Mouse (Mus musculus): ENCODE results near the gene Tubb2a. TPM values are rescaled to one million over a fixed set of nuclear protein-coding genes. Genes with fewer than 3 reads are reported as not detected.

Tubb2a gene
- total RNA-seq (2021) = 1,000 to 10,000 TPM; 1,112 to 1,144 TPM

DNA sequence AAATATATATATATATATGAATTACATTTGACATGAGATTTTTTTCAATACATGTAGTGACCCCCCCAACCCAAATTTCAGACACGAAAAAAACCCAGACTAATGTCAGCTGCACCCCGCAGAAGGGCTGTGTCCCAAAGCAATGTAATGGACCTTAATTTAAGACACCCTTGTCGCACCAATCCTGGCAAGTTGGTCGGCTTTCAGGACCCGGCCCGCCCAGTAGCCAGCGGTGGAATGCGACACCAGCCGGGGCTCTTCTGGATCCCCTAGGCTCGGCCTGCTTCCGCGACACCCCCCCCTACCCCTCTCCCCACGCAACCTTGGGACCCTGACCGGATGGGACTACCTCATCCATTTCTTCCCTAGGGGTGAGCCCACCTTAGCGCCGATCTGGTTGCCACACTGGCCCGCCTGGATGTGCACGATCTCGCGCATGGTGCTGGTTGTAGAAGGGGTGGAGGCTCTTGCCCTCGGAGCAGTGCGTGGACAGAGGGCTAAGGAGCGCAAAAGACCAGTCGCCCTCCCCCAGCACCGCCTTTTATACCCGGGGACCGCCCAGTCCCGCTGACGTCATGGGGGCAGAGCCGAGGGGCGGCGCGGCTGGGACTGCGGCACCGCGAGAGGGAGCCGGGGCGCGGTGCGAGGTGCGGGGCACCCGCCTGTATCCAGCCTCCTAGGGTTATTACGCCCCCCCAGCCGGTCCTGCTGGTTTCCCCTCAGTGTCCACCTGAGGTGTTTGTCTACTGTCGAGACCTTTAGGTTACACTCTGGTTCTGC is at the start of gene Tubb2a:
TSS of gene Tubb2a (minus strand) at position 516 of the 780 bp plus-strand sequence.
- peak; percentile 92 to 96 for DNase-seq

DNA sequence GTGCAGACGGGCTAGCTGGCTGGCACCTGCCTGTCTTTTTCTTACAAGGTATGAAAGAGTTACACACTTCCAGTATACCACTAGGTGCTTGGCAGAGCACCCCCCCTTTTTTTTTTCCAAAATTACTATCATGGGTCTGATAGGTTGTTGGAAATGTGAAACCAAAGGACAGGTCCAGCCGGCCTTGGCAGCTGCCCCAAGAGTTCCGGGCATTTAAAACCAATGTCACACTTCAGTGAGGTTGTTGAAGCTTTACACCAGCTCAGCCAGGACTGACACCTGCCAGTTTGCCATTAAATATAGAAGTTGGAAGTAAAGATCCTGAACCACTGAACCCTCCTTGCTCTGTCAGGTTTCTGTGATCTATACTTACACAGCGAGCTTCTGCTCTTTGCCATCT is 47.9 kb upstream of the Tubb2a start:
- no peak for DNase-seq

DNA sequence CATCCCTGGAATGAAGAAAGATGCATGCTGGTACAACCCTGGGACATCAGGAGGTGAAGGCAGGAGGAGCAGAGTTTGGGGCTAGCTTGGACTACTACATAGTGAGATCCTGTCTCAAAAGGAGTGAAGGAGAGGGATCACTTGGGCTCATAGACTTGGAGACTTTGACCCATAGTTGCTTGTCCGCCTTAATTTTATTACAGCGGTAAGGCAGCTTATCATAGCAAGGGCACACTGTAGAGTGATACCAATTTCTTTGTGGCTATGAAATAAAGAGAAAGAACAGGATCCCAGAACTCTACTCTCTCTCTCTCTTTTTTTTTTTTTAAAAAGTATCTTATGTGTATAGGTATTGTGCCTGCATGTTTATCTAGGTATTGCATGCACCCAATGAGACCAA is 42.7 kb upstream of the Tubb2a start:
- no peak for DNase-seq

DNA sequence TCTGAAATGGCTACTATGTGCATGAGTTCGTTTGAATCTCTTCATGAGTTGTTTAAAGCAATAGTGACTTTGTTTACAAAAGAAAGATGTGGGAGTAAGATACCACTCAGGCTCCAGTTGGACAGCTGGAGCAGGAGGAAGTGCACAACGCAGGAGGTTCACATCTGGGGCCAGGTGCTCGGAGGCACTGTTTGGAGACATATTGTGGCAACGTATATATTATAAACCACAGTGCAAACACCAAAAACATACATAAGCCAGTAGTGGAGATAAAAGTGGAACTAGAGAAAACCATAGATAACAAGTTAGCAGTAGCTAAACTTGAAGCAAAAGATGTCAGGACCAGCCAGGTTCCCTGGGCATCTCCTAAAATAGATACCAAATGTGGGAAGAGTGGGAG is 41.6 kb upstream of the Tubb2a start:
- no peak for DNase-seq

DNA sequence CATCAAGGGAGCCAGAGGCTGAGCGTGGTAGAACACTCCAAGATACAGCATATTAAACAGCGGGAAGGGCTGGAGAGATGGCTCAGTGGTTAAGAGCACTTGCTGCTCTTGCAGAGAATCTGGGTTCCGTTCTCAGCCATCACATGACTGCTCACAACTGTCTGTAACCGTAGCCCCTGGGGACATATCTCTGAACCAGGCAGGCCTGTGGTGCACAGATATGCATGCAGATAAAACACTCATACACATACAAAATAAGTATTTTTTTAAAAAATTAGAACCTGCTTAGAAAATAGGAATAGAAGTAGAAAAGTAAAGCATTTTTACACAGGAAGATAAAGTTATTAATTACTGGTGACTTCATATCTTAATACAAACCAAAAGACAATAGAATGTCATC is 41.0 kb upstream of the Tubb2a start:
- DNase-seq = no peak

DNA sequence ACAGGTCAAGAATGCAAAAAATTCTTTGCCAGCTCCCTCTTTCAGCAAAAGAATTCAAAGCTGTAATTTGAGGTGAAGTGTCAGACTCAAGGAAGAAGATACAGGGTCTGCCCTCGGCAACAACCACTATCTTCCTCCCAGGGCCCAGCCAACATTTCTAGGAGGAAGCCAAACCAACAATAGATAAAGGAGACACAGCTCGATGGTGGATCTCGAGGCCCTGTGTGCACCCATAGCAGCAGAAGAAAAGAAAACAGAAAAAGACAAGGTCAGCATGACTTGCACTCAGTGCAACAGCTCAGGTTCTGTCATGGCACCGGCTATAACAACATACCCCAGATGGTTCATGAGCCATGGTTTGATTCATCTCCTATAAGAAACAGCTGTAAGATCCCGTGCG is 38.7 kb upstream of the Tubb2a start:
- DNase-seq = no peak

DNA sequence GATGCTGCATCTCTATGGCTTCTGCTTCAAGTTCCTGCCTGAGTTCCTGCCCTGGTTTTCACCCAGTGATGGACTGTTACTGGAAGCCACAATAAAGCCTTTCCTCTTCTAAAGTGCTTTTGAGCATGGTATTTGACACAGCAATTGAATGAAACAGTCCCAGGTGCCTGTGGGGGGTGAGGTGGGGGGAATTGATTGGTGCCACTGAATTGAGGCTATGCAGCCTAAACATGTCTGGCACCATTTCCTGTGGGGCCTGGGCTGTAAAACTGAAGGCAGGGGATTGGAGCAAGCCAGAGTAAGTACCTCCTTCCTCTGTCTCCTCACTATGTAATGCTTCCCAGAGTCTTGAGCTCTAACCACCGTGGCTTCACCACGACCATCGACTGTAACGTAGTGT is 36.8 kb upstream of the Tubb2a start:
- DNase-seq = no peak

DNA sequence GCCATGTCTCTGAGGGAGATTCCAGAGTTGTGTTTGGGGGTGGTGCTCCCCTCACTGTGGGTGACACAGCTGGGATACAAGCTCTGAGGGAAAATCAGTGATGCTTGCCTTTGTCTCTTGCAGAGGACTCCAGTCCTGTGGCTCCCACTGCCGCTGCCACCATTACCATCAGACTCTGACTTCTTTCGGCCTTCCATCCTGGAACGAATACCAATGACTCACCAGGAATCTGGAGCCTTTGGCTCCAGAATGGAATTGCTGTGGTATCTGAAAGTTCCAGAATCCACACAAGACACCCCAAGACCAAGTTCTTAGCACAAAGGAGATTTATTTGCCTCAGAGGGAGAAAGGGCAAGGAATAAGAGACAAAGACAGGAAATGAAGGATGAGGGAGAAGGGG is 35.3 kb upstream of the Tubb2a start:
- DNase-seq = no peak

DNA sequence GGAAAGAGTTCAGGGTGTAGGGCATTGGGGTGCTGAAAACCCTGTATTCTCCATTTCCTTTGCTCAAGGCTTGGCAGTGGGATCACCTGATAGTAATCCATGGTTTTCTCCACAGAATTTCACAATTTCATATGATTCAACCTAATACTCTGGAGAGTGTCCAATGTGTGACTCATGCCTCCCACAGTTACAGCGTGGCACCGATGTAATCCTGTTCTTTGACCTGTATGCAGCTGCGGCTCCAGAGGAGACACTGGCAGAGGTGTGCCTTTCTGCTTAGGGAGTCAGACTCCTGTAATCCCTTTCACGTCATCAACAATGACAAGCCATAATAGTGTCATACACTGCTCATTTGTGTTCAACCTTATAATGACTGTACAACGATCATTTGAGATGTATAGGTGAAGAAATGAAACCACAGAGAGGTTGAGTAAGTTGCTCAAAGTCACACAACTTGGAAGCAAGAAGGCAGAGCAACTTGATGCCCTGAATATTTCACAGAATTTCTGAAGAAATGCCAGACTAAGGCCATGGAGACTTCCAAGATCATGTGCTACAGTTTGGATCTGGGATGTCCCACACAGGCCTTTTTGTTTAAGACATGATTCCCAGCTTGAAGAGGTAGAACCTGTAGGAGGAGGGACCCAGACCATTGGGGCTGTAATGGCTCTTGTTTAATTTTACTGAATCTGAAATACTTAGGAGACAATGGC is 34.7 kb upstream of the Tubb2a start:
- no peak for DNase-seq

DNA sequence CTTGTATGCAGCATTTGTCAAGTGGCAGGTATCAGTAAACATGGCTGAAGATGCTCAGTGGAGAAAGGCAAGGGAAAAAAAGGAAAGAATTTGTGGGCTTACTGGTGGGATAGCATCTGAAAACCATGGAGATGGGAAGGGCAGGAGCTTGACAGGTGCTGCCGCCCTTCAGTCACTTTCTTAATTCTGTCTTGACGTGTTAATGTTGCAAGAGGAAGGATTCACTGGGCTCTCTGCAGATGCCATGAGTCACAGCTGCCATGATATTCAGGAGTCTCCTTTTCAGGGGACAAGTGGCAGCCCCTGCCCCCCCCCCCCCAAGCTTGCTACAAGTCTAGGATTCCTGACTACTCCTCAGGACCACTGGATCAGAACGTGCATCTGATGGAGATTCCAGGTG is 34.1 kb upstream of the Tubb2a start:
- no peak for DNase-seq

DNA sequence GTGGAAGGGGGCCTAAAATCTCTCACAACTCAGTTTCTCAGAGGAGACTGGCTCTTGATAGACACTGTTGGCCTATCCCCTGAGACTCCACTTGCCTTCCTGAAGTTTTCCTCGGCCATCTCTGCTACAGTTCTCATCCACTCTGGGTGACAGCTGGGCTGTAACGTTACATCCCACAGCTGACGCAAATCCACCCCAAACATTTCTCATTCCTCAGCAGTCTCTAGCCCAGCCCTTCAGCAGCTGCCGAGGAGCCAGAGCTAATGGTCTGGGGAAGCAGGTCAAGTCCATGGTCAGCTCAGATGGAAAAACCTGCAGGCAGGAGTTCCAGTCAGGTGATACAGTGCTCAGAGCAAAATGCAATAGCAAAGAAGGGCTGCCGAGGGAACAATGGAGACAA is 33.2 kb upstream of the Tubb2a start:
- no peak for DNase-seq

DNA sequence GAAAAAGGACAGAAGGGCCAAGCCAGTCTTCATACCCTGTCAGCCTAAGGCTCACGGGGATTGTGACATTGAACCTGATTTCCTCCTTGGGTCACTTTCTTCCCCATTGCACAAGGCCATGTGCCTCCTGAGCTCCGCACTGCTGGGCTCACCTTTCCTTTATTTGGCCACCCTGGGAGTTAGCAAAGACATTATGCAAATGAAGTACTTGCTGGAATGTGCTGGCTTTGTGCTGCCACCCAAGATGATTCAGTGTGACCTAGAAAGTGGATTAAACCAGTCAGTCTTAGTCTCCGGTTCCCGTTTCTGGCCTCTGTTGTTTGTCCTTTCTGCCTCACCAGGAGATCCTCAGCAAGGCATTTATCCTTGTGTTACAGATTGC is 31.9 kb upstream of the Tubb2a start:
- DNase-seq = no peak

DNA sequence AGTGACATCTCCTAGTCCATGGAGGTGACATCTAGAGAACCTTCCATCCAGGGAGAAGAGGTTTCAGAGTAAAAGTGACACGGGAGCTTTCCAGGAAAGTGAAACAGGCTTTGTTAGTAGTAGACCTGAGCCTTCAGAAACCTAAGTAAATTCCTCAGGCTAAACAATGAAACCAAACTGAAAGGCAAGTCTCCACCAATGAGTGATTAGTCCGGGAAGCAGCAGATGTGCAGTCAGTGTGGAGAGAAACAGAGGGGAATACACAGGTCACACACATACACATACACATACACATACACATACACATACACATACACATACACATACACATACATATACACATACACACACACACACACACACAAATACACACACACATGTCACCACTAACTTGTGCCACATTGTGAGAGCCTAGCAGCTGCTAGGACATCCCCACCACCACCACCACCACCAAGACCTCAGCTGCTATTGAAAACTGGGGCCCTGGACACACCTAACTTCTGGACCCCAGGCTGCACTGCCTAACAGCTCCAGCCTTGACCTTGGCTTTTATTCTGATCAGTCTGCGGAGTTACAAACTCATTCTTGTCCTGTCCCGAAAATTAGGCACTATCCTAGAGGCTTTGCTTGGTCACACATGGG is 31.3 kb upstream of the Tubb2a start:
- DNase-seq = no peak

DNA sequence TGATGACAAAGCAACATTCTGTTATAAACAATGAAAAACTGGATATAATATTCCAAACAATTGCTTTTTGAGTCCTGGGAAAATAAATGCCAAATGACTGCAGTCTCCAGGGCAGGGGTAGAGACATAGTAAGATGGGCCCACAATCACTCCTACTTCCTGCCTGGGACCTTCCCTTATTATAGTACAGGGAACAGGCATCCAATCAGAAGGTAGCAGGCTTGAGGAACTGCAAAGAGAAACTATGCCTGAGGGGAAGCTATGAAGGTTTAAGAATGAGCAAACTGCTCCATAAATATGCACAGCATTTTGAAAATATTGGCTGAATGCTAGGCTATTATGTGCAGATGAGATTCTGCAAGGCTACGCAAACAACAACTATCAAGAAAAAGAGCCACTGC is 29.2 kb upstream of the Tubb2a start:
- no peak for DNase-seq

DNA sequence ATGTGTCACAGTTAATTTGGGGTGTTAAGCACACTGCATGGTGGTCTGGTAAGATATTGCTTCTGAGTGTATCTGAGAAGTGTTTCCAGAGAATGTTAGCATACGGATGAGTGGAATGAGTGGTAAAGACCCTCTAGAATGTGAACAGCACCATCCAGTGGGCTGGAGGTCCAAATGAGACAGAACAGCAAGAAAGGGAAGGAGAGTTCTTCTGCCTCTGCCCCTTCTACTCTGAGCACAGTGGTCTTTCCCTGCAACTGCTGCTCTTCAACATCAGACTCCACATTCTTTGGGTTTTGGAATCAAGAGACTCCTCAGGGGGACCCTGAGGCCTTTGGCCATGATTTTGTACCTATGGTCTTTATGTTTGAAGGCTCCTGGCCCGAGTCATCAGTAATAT is 28.4 kb upstream of the Tubb2a start:
- no peak for DNase-seq

DNA sequence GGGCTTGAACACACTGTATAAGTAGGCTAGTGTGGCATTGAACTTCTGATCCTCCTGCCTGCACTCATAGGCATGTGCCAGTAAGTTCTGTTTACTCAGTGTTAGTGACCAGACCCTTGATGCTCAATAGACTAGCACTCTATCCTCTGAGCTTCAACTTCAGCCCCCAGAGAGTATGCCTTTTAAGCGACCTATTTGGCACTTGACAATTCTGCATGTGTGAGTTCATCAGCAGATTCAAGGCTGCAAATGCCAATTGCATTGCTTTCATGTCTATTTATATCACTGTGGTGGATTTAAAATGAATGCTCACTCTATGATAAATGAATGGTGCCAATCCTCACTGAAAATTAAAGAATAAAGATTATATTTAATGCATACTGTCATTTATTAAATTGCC is 27.6 kb upstream of the Tubb2a start:
- no peak for DNase-seq

DNA sequence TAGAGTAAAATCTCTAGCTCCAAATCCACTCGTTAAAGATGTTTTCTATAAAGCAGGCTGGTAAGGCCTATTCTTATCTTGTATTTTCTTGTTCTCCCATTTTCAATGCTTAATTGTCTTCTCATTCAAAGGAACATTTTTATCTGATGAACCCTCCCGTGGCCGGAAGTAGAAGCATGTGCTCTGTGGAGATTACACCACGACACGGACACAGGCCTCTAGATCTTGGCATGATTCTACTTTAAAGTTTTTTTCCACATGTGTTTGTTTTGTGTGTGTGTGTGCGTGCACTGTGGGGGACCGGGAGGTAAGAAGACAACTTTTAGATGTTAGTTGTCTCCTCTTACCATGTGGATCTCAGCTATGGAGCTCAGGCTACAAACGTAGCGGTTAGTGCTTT is 24.1 kb upstream of the Tubb2a start:
- DNase-seq = no peak

DNA sequence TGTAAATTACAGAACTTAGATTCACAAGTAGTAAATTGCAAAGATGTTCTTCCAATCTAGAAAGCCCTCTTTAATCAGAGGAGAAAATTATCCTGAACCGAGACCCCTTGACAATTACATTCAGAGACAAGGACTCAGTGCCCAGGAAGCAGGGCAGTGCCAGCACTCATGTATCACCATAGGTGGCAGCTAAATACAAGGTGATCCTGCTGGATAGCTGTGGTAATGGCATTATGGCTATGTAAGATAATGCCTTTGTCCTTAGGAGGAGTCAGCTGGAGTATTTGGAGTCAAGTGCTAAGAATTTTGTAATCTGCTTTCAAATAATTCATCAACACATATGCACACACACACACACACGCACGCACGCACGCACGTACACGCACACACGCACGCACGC is 23.4 kb upstream of the Tubb2a start:
- no peak for DNase-seq

DNA sequence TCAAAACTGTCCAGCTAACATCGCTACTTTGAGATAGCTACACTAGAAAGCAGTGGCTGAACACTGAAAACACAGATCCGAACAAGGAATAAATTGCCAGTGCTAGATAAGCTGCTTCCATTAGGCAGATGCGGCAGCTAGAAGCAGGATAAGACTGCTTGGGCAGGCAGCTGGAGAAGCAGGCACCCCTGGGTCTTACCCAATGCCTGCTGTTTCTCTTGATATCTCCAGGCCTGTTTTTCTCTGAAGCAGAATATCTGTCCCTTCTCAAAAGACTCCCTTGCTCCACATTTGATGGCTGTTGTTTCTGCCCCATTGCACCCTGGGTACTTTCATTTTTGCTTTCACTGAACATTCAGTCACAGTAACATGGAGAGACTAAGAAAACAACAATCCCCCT is 22.9 kb upstream of the Tubb2a start:
- DNase-seq = no peak

DNA sequence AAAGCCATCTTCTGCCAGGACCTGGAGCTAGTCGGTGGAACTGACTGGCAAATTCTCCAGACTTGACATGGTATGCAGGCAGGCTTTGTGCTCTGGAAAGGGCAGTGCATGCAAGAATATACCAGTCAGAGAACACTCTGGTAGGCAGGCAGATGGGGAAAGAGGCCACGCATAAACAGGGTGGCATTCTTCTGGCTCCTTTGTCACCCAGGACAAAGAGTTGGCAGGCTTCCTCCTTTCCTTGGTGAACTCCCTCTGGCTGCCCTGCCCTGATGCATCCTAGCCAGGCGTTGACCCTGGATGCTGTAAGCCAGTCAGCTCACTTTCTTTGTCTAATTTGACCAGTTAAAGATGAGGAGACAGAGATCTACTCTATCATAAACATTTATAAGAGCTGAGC is 19.3 kb upstream of the Tubb2a start:
- no peak for DNase-seq

DNA sequence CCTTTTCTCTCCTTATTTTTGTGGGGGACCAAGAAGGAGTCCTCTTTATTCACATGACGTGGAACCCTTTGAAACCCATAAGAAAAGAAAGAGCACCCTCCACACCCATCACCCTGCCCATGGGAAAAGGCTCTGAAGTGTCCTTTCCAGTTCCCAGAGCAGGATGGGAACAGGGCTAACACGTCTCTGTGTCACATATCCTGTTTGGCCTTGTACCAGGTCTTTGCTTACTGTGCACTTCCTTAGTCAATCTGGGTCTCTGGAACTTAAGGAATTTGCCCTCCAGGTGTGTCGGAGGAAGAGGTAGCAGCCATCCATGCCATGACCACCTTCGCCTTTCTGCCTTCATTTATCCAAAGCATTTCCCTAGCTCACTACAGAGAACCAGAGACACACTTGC is 18.6 kb upstream of the Tubb2a start:
- DNase-seq = no peak

DNA sequence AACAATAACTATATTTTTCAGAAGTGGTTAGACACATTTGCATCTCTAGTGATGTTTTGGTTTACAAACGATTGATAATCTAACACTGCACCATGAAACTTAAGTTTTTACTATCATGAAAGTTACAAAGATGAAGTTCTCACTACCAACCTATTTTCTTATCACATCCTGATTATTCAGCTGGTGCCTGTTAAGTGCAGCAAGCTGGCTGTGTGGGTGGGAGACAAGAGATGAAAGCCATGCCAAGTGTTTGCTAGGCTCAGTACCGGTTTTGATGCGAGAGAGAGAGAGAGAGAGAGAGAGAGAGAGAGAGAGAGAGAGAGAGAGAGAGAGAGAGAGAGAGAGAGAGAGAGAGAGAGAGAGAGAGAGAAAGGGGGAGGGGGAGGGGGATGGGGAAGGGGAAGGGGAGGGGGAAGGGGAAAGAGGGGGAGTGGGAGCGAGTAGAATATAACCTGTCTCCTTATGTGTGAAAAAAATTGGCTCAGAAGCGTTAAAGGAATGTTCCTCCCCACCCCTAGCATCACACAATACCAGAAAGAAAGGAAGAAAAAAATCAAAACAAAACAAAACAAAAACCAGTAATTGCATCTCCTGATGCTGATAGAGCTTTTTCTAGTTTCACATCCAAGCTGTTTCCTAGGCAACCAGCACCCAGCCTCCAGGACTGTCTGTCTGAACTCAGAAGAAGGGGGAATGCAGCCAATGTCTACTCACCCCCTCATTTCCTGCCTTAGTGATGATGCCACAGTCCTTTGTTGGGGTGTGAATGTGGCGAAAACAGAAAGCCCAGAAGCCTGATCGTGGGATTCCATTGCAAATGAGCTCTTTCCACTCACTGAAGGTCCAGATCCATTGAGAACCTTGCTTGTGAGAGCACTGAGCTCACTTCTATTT is 18.0 kb upstream of the Tubb2a start:
- peak; percentile 77 to 78 for DNase-seq

DNA sequence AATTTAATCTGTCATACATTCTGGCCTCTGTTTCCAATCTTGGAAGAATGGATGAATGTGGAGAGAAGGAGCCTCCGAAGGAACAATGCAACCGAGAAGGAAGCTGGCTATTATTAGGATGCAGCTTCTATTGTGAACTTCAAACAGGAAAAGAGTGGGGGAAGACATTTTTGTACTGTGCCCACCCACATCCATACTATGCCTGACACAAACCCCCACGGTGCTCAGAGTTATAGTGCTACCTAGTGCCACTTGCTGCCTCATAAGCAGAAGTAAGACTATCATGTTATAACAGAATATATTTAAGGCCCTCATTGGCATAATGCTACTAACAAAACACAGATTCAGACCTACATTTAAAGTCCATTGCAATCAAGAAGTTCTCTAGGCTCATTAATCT is 11.6 kb upstream of the Tubb2a start:
- no peak for DNase-seq
